Mouse (Mus musculus): ENCODE data around the gene Fgd6.

DNA sequence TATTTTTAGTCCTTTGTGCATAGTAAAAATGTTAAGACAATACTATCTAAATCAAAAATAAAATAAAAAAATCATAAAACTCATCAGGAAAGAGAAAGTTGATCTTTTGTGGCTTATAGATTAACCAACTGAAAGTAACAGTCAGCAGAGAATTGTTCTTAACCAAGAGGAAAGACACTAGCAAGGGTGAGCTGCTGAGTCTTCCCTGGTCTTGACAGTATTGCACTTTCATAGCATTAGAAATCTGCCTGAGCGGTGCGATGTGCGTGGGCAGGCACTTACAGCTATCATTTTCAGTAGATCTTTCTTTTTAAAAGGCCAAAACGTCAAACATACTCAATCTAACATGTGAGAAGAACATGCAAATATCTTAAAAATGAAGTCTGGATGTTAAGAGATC, 14.7 kb upstream of the Fgd6 start:
- no peak for TF ChIP-seq CTCF (IDR thresholded peaks at IDR 0.05; ENCODE audit: low read depth, low read length)
- TF ChIP-seq GATA1 (IDR thresholded peaks at IDR 0.05; ENCODE audit: borderline replicate concordance, low read length) = no peak
- no peak for TF ChIP-seq TAL1 (conservative IDR thresholded peaks at IDR 0.05; ENCODE audit: low read depth, low read length)

Measured in G1E (cell line).